ENCODE assay signal across 10 mouse cellular contexts in genomic region chr13:75542253-75542945, GRCm38 (mm10).
DNase-seq lines count a peak whose midpoint lies in the region; ATAC-seq lines count a peak whose summit lies in the region.
"Had no signal": no experiment of that assay in that cellular context is flagged by ENCODE, and none has a peak within 500 bp of the region (broad histone marks: within the 10 kb centered on the region; RNA-seq: fewer than 3 reads in every experiment).

No protein-coding gene starts in this region.

- peak; percentile 57 for DNase-seq in embryonic facial prominence, embryonic 14.5 days (ENCODE audit: low spot score)
- no peak for DNase-seq in embryonic facial prominence, embryonic 10.5 days (ENCODE audit: low spot score)
- DNase-seq in ovary, adult 18-20 months (ENCODE audit: low spot score), result peak; percentile 22
- DNase-seq in ovary, postnatal 10 days (ENCODE audit: low spot score), result no peak
- peak; percentile 35 to 59 for DNase-seq in heart, postnatal 14 days
- DNase-seq in lung, postnatal 4 days, result peak; percentile 23 to 65
- DNase-seq in spleen, postnatal 4 days (ENCODE audit: low spot score in 2 of 2), result no peak
- no peak for DNase-seq in left cerebral cortex, postnatal 10 days (ENCODE audit: extremely low spot score in 1 of 2, low spot score in 2 of 2)
- DNase-seq: cerebellum, postnatal 36 days; spleen, adult 18-20 months had no signal

- intact Hi-C loops in heart, postnatal 14 days (cut with DNase I), result no loop called here
- intact Hi-C loops in left cerebral cortex, postnatal 10 days (cut with DNase I), result no loop called here

- ATAC-seq in embryonic facial prominence, embryonic 14.5 days (ENCODE audit: low read depth), result peak; percentile 50; the same call in 1 of the 2 replicates

- H3K27ac ChIP-seq in embryonic facial prominence, embryonic 14.5 days (replicated peaks; ENCODE audit: low read depth, low read length), result no peak overlapping the region
- H3K27ac ChIP-seq in embryonic facial prominence, embryonic 10.5 days (replicated peaks), result no peak overlapping the region

- H3K9ac ChIP-seq in embryonic facial prominence, embryonic 14.5 days (ENCODE audit: low read depth, low read length), result no peak overlapping the region

- H3K4me2 ChIP-seq in embryonic facial prominence, embryonic 14.5 days (ENCODE audit: low read depth, low read length), result no peak overlapping the region

- no peaks in the 10 kb centered on the region for H3K36me3 ChIP-seq in embryonic facial prominence, embryonic 14.5 days (ENCODE audit: control insufficient read depth, insufficient read depth, low read length)
- H3K36me3 ChIP-seq in embryonic facial prominence, embryonic 10.5 days (replicated peaks), result no peaks in the 10 kb centered on the region

- WGBS in embryonic facial prominence, embryonic 14.5 days, result 67% methylated on average over 2 of the region's 2 CpGs
- 77% methylated on average over 2 of the region's 2 CpGs for WGBS in embryonic facial prominence, embryonic 10.5 days

- H3K9me3 ChIP-seq in embryonic facial prominence, embryonic 14.5 days (ENCODE audit: control insufficient read depth, low read length), result no peaks in the 10 kb centered on the region
- H3K9me3 ChIP-seq in embryonic facial prominence, embryonic 10.5 days, result no peaks in the 10 kb centered on the region

- H3K27me3 ChIP-seq in embryonic facial prominence, embryonic 14.5 days (replicated peaks; ENCODE audit: control insufficient read depth, insufficient read depth, low read length), result no peaks in the 10 kb centered on the region
- no peaks in the 10 kb centered on the region for H3K27me3 ChIP-seq in embryonic facial prominence, embryonic 10.5 days (replicated peaks; ENCODE audit: low read depth, poor library complexity, severe bottlenecking)

- H3K4me1 ChIP-seq in embryonic facial prominence, embryonic 14.5 days (ENCODE audit: control insufficient read depth, insufficient read depth, low read length), result no peaks in the 10 kb centered on the region
- no peaks in the 10 kb centered on the region for H3K4me1 ChIP-seq in embryonic facial prominence, embryonic 10.5 days

- H3K4me3 ChIP-seq in embryonic facial prominence, embryonic 14.5 days (ENCODE audit: low read depth, low read length), result no peak overlapping the region
- H3K4me3 ChIP-seq in embryonic facial prominence, embryonic 10.5 days, result no peak overlapping the region

Comparison
In these comparisons a context has a peak if more than half of its experiments do, and no peak if none do; other contexts are left out.
1. DNase-seq: peak in embryonic facial prominence, embryonic 14.5 days (single experiment), ovary, adult 18-20 months (single experiment), heart, postnatal 14 days (2 of 2) and lung, postnatal 4 days (2 of 2); none in embryonic facial prominence, embryonic 10.5 days (single experiment), ovary, postnatal 10 days (single experiment), spleen, postnatal 4 days (0 of 2) and left cerebral cortex, postnatal 10 days (0 of 2).